Mouse (Mus musculus) liver, adult 2 months (tissue): ENCODE results near the gene Tek. TPM values are rescaled to one million over a fixed set of nuclear protein-coding genes. Genes with fewer than 3 reads are reported as not detected.
"Not testable (repeated sequence)": the region's sequence is repeated elsewhere in the genome, so short reads cannot be mapped to it uniquely, and the experiment has no call there.

Source experiments
- DNase-seq: peaks from one replicate; pipeline ENCODE4 v3.0.0-alpha.2; 2011; ENCODE audit warnings: low read depth, low spot score; ENCODE audit errors: extremely low read depth
- H3K27ac ChIP-seq: fragments of 200-500 bp; replicated peaks from 2 replicates; pipeline ENCODE4 v1.5.1; 2012; ENCODE audit warnings: low read depth, mild to moderate bottlenecking, control low read depth, inconsistent platforms, low read length; ENCODE audit not compliant: insufficient read depth
- H3K27me3 ChIP-seq: fragments of 200-500 bp; 2 replicates; pipeline ENCODE4 v1.6.1; 2012; ENCODE audit warnings: mild to moderate bottlenecking, moderate library complexity, low read length, inconsistent platforms; ENCODE audit not compliant: control insufficient read depth, insufficient read depth
- H3K36me3 ChIP-seq: fragments of 200-500 bp; 2 replicates; pipeline ENCODE4 v1.6.1; 2012; ENCODE audit warnings: low read length, inconsistent platforms; ENCODE audit not compliant: control insufficient read depth, insufficient read depth
- H3K4me1 ChIP-seq: fragments of 200-500 bp; 2 replicates; pipeline ENCODE4 v1.6.1; 2011; ENCODE audit warnings: low read length; ENCODE audit not compliant: control insufficient read depth, insufficient read depth
- H3K4me3 ChIP-seq: fragments of 200-500 bp; 2 replicates; pipeline ENCODE4 v1.5.1; 2011; ENCODE audit warnings: low read depth, mild to moderate bottlenecking, control low read depth, low read length, moderate library complexity; ENCODE audit not compliant: insufficient read depth
- H3K79me2 ChIP-seq: fragments of 200-500 bp; 2 replicates; pipeline ENCODE4 v1.6.1; 2012; ENCODE audit warnings: inconsistent platforms, mild to moderate bottlenecking, low read length, moderate library complexity; ENCODE audit not compliant: control insufficient read depth, insufficient read depth
- H3K9ac ChIP-seq: fragments of 200-500 bp; 2 replicates; pipeline ENCODE4 v1.6.1; 2012; ENCODE audit warnings: low read depth, mild to moderate bottlenecking, control low read depth, inconsistent platforms, low read length
- CTCF ChIP-seq: fragments of 200-500 bp; IDR thresholded peaks from 2 replicates; pipeline ENCODE4 v1.5.1; 2011; ENCODE audit warnings: low read depth, low read length, control low read depth
- POLR2A ChIP-seq: fragments of 200-500 bp; IDR thresholded peaks from 2 replicates; pipeline ENCODE4 v1.6.1; 2011; ENCODE audit warnings: low read length, control low read depth; ENCODE audit not compliant: insufficient read depth; ENCODE audit errors: extremely low read depth
- WGBS: fragments of 180-500 bp; shearing (Covaris S2); methylation state at CpG from one replicate; pipeline ENCODE4 v1.1.7; 2018; 5-methylcytosine and 5-hydroxymethylcytosine counted together
- polyA plus RNA-seq: library from polyadenylated mRNA; depleted of rRNA; stranded (reverse); fragments of >200 nt; gene quantifications from 2 replicates; pipeline ENCODE4 v1.2.3, GENCODE M21; 2012; rRNA removed
- total RNA-seq: library from RNA; depleted of rRNA; stranded (reverse); fragments of >200 nt; gene quantifications from 2 replicates; pipeline ENCODE4 v1.2.3, GENCODE M21; 2014; rRNA removed

Tek gene
- total RNA-seq (12.7 and 15.0 TPM in 2 replicates), polyA plus RNA-seq (1.9 and 2.3 TPM in 2 replicates)

GRCm38 (mm10) chr4:94738838-94739731 is at the start of gene Tek:
Gene Tek (plus strand): TSS chr4:94739289.
- H3K27me3 ChIP-seq: no peaks in the 10 kb centered on the region
- WGBS: 64% methylated on average over 16 of the region's 16 CpGs
- no peaks in the 10 kb centered on the region for H3K36me3 ChIP-seq
- no peaks in the 10 kb centered on the region for H3K4me1 ChIP-seq
- H3K4me3 ChIP-seq: peak within 1 kb of the TSS; percentile 37
- DNase-seq: peak; percentile 13
- H3K9ac ChIP-seq: peak within 1 kb of the TSS; percentile 49
- H3K27ac ChIP-seq: peak within 1 kb of the TSS; percentile 70
- no peak for TF ChIP-seq CTCF
- TF ChIP-seq POLR2A: no peak
- no peaks in the 10 kb centered on the region for H3K79me2 ChIP-seq

GRCm38 (mm10) chr4:94689804-94690203 is 49.3 kb upstream of the Tek start:
- H3K79me2 ChIP-seq, H3K4me1 ChIP-seq, H3K27ac ChIP-seq, H3K9ac ChIP-seq, H3K36me3 ChIP-seq, H3K4me3 ChIP-seq, DNase-seq, H3K27me3 ChIP-seq: not testable (repeated sequence)
- 77% methylated on average over 2 of the region's 2 CpGs for WGBS

GRCm38 (mm10) chr4:94691078-94691477 is 48.0 kb upstream of the Tek start:
- WGBS: 75% methylated on average over 4 of the region's 4 CpGs
- no peak overlapping the region for H3K4me3 ChIP-seq
- H3K9ac ChIP-seq: no peak overlapping the region
- H3K79me2 ChIP-seq: no peaks in the 10 kb centered on the region
- no peak for DNase-seq
- H3K36me3 ChIP-seq: no peaks in the 10 kb centered on the region
- TF ChIP-seq POLR2A (no peak), CTCF (no peak)
- H3K27me3 ChIP-seq: no peaks in the 10 kb centered on the region
- H3K27ac ChIP-seq: no peak overlapping the region
- H3K4me1 ChIP-seq: no peaks in the 10 kb centered on the region

- H3K9ac ChIP-seq: no peak overlapping the region
- H3K36me3 ChIP-seq: no peaks in the 10 kb centered on the region
- H3K27me3 ChIP-seq: no peaks in the 10 kb centered on the region
- H3K4me1 ChIP-seq: no peaks in the 10 kb centered on the region
- TF ChIP-seq POLR2A (no peak), CTCF (no peak)
- no peak for DNase-seq
- H3K27ac ChIP-seq: no peak overlapping the region
- H3K4me3 ChIP-seq: no peak overlapping the region
- 91% methylated on average over 2 of the region's 2 CpGs for WGBS
- no peaks in the 10 kb centered on the region for H3K79me2 ChIP-seq
These were observed 46.9 kb upstream of the Tek start for GRCm38 (mm10) chr4:94692175-94692574.

- peak; percentile 50 for DNase-seq
- Histone ChIP-seq H3K36me3 (no peaks in the 10 kb centered on the region), H3K27me3 (no peaks in the 10 kb centered on the region), H3K79me2 (no peaks in the 10 kb centered on the region), H3K4me3 (no peak overlapping the region), H3K9ac (no peak overlapping the region), H3K27ac (no peak overlapping the region), H3K4me1 (no peaks in the 10 kb centered on the region)
- TF ChIP-seq CTCF: no peak
- 37% methylated on average over 3 of the region's 3 CpGs for WGBS
These were observed 42.7 kb upstream of the Tek start for GRCm38 (mm10) chr4:94696368-94696767.

GRCm38 (mm10) chr4:94711002-94711401 is 28.1 kb upstream of the Tek start:
- Histone ChIP-seq H3K9ac (no peak overlapping the region), H3K4me1 (no peaks in the 10 kb centered on the region), H3K4me3 (no peak overlapping the region), H3K36me3 (no peaks in the 10 kb centered on the region), H3K79me2 (no peaks in the 10 kb centered on the region), H3K27me3 (no peaks in the 10 kb centered on the region), H3K27ac (no peak overlapping the region)
- TF ChIP-seq CTCF: no peak
- TF ChIP-seq POLR2A: no peak
- WGBS: 83% methylated on average over 2 of the region's 2 CpGs
- no peak for DNase-seq
